Mouse (Mus musculus) liver, embryonic 14.5 days (tissue): ENCODE data around the gene Tfpt. TPM values are rescaled to one million over a fixed set of nuclear protein-coding genes. Genes with fewer than 3 reads are reported as not detected.
A peak's percentile ranks its signal among the peaks of the same experiment; 100 is the strongest.
"Not testable (repeated sequence)": the region's sequence is repeated elsewhere in the genome, so short reads cannot be mapped to it uniquely, and the experiment has no call there.

Source experiments
- ATAC-seq: fragments of 200-750 bp; cut with Nextera tagmentation; 2 replicates; pipeline ENCODE4 v1.8.0; 2017; ENCODE audit warnings: moderate number of reproducible peaks, mild to moderate bottlenecking, moderate library complexity; ENCODE audit not compliant: insufficient read depth
- DNase-seq, 3 experiments: peaks; one replicate each; pipeline ENCODE4 v3.0.0-alpha.2; 2012 to 2013; ENCODE audit warnings: low read depth in 3 of 3, low spot score in 3 of 3
- H3K27ac ChIP-seq: fragments of 300-500 bp; sonication (generic); 2 replicates; pipeline ENCODE4 v1.5.1; 2014; ENCODE audit warnings: moderate library complexity, mild to moderate bottlenecking, control low read depth, inconsistent platforms
- H3K27me3 ChIP-seq: fragments of 300-500 bp; sonication (generic); 2 replicates; pipeline ENCODE4 v1.6.1; 2014; ENCODE audit warnings: mild to moderate bottlenecking, low read length, moderate library complexity; ENCODE audit not compliant: control insufficient read depth, insufficient read depth
- H3K36me3 ChIP-seq: fragments of 300-500 bp; sonication (generic); replicated peaks from 2 replicates; pipeline ENCODE4 v1.6.1; 2014; ENCODE audit warnings: low read depth; ENCODE audit not compliant: control insufficient read depth, insufficient read depth
- H3K4me1 ChIP-seq, 2 experiments: fragments of 200-500 bp in 1 of 2; fragments of 300-500 bp in 1 of 2; sonication (generic) in 1 of 2; replicated peaks; 2 replicates each; pipeline ENCODE4 v1.6.1; 2012 to 2014; ENCODE audit warnings: antibody characterized with exemption in 1 of 2, inconsistent platforms in 1 of 2, low read length in 1 of 2; ENCODE audit not compliant: control insufficient read depth in 2 of 2, insufficient read depth in 2 of 2
- H3K4me2 ChIP-seq: fragments of 300-500 bp; sonication (generic); 2 replicates; pipeline ENCODE4 v1.6.1; 2014; ENCODE audit warnings: low read depth, mild to moderate bottlenecking, control low read depth, moderate library complexity
- H3K4me3 ChIP-seq, 2 experiments: fragments of 200-500 bp in 1 of 2; fragments of 300-500 bp in 1 of 2; sonication (generic) in 1 of 2; 2 replicates each; pipeline ENCODE4 v1.5.1; 2012 to 2014; ENCODE audit warnings: low read depth in 2 of 2, low read length in 2 of 2, mild to moderate bottlenecking in 2 of 2, control low read depth in 1 of 2, inconsistent platforms in 1 of 2, moderate library complexity in 1 of 2; ENCODE audit not compliant: insufficient read depth in 1 of 2
- H3K9ac ChIP-seq: fragments of 300-500 bp; sonication (generic); replicated peaks from 2 replicates; pipeline ENCODE4 v1.6.1; 2014; ENCODE audit warnings: mild to moderate bottlenecking, control low read depth, moderate library complexity
- H3K9me3 ChIP-seq: fragments of 300-500 bp; sonication (generic); 2 replicates; pipeline ENCODE4 v1.6.1; 2016; ENCODE audit warnings: low read length, mixed read lengths; ENCODE audit not compliant: control insufficient read depth
- CTCF ChIP-seq: IDR thresholded peaks from 2 replicates; pipeline ENCODE4 v1.5.1; 2016; ENCODE audit warnings: antibody characterized with exemption, low read depth, control low read depth
- EP300 ChIP-seq: IDR thresholded peaks from 2 replicates; pipeline ENCODE4 v1.6.1; 2016; ENCODE audit warnings: antibody characterized with exemption, low read depth
- WGBS: fragments of 180-500 bp; shearing (Covaris S2); extraction: QIAGEN DNeasy Blood & Tissue Kit; methylation state at CpG from one replicate; pipeline ENCODE4 v1.1.7; 2014; ENCODE audit not compliant: insufficient replicate concordance; 5-methylcytosine and 5-hydroxymethylcytosine counted together
- polyA plus RNA-seq, 2 experiments: library from polyadenylated mRNA; depleted of rRNA in 1 of 2; stranded (reverse) in 1 of 2; unstranded in 1 of 2; fragments of >200 nt; fragmentation: Nextera tagmentation in 1 of 2; extraction: Ambion mirVana in 1 of 2; gene quantifications; 2 replicates each; pipeline versions ENCODE4 v1.2.1 to v1.2.3; 2012 to 2014

Tfpt gene
- polyA plus RNA-seq, 2 experiments = 7.7 to 10.7 TPM

- Histone ChIP-seq H3K9me3 (no peaks in the 10 kb centered on the region), H3K4me1 (0 out of 4 replicates have a peak, but pooled peaks cover 0 to 1% of the 10 kb centered on the region in 2 experiments), H3K36me3 (no peaks in the 10 kb centered on the region), H3K27me3 (no peaks in the 10 kb centered on the region), H3K4me2 (no peak overlapping the region), H3K27ac (no peak overlapping the region), H3K9ac (no peak overlapping the region), H3K4me3 (no peak overlapping the region)
- TF ChIP-seq EP300 (no peak), CTCF (peak; percentile 52)
- 3% methylated on average over 2 of the region's 2 CpGs for WGBS
- ATAC-seq (peak; percentile 39; the same call in 1 of the 2 replicates), DNase-seq (no peak)
Measured at GRCm38 (mm10) chr7:3606798-3607197, 22.9 kb downstream of the Tfpt start.

GRCm38 (mm10) chr7:3601119-3601518 lies 28.6 kb downstream of the Tfpt start:
- DNase-seq (peak; percentile 45 to 55 (median 52)), ATAC-seq (no peak)
- Histone ChIP-seq H3K4me1 (no peaks in the 10 kb centered on the region), H3K36me3 (no peaks in the 10 kb centered on the region), H3K9me3 (no peaks in the 10 kb centered on the region), H3K4me3 (no peak overlapping the region), H3K27ac (no peak overlapping the region), H3K4me2 (no peak overlapping the region), H3K27me3 (no peaks in the 10 kb centered on the region), H3K9ac (no peak overlapping the region)
- TF ChIP-seq EP300 = no peak
- peak; percentile 82 for TF ChIP-seq CTCF
- 11% methylated on average over 4 of the region's 4 CpGs for WGBS

- H3K4me2 ChIP-seq, H3K36me3 ChIP-seq, H3K4me1 ChIP-seq, H3K9me3 ChIP-seq, H3K9ac ChIP-seq, H3K27ac ChIP-seq, ATAC-seq, DNase-seq, H3K4me3 ChIP-seq, H3K27me3 ChIP-seq: not testable (repeated sequence)
- WGBS = 13% methylated on average over 1 of the region's 1 CpGs
Measured at GRCm38 (mm10) chr7:3597755-3598154, 32.0 kb downstream of the Tfpt start.

- H3K9ac ChIP-seq = peak overlapping the region; percentile 43
- 11% methylated on average over 9 of the region's 9 CpGs for WGBS
- H3K27ac ChIP-seq = no peak overlapping the region
- no peaks in the 10 kb centered on the region for H3K27me3 ChIP-seq
- ATAC-seq = peak; percentile 79
- peaks cover 2 to 3% of the 10 kb centered on the region in 2 experiments; a peak in 1 of 4 replicates for H3K4me1 ChIP-seq
- H3K4me2 ChIP-seq = peak overlapping the region; percentile 56
- DNase-seq = peak; percentile 36 to 48 (median 41)
- H3K36me3 ChIP-seq = no peaks in the 10 kb centered on the region
- TF ChIP-seq EP300 (no peak), CTCF (no peak)
- H3K4me3 ChIP-seq = peak overlapping the region; percentile 34 to 40
- no peaks in the 10 kb centered on the region for H3K9me3 ChIP-seq
Measured at GRCm38 (mm10) chr7:3595146-3595545, 34.6 kb downstream of the Tfpt start.

- no peaks in the 10 kb centered on the region for H3K36me3 ChIP-seq
- H3K4me2 ChIP-seq = peak overlapping the region; percentile 56
- no peak for TF ChIP-seq EP300
- TF ChIP-seq CTCF = no peak
- H3K4me1 ChIP-seq = peaks cover 2 to 3% of the 10 kb centered on the region in 2 experiments; a peak in 1 of 4 replicates
- WGBS = 9% methylated on average over 5 of the region's 5 CpGs
- peak overlapping the region; percentile 43 for H3K9ac ChIP-seq
- peak; percentile 62; the same call in 1 of the 2 replicates for ATAC-seq
- H3K27me3 ChIP-seq = no peaks in the 10 kb centered on the region
- peak in 1 of 3 experiments; percentile 4 for DNase-seq
- no peak overlapping the region for H3K27ac ChIP-seq
- peak overlapping the region; percentile 34 to 40; a peak in 3 of 4 replicates for H3K4me3 ChIP-seq
- no peaks in the 10 kb centered on the region for H3K9me3 ChIP-seq
Measured at GRCm38 (mm10) chr7:3594686-3595085, 35.0 kb downstream of the Tfpt start.
